Mouse (Mus musculus): ENCODE measurements around the gene Zfp790. TPM values are rescaled to one million over a fixed set of nuclear protein-coding genes. Genes with fewer than 3 reads are reported as not detected.
"Not testable (repeated sequence)": the region's sequence is repeated elsewhere in the genome, so short reads cannot be mapped to it uniquely, and the experiment has no call there.

Gene Zfp790
- polyA plus RNA-seq, 1 experiment from 2014 or later = 14.5 TPM

- ATAC-seq (ENCODE audit: low read depth) (peak; percentile 97), DNase-seq (ENCODE audit: low spot score) (peak; percentile 95)
- no peaks in the 10 kb centered on the region for H3K9me3 ChIP-seq (ENCODE audit: control insufficient read depth, low read length)
- 2% methylated on average over 21 of the region's 21 CpGs for WGBS
- no peaks in the 10 kb centered on the region for H3K27me3 ChIP-seq (replicated peaks; ENCODE audit: control insufficient read depth, insufficient read depth, low read length)
- peaks cover 24% of the 10 kb centered on the region for H3K36me3 ChIP-seq (ENCODE audit: control insufficient read depth, insufficient read depth, low read length)
- H3K27ac ChIP-seq (replicated peaks; ENCODE audit: low read depth, low read length) = no peak within 1 kb of the TSS
- H3K4me1 ChIP-seq (ENCODE audit: control insufficient read depth, insufficient read depth, low read length) = 0 out of 2 replicates have a peak, but pooled peaks cover 4% of the 10 kb centered on the region
- H3K4me2 ChIP-seq (ENCODE audit: low read depth, low read length) = peak within 1 kb of the TSS; percentile 55
- H3K4me3 ChIP-seq (ENCODE audit: low read depth, low read length) = peak within 1 kb of the TSS; percentile 49
- H3K9ac ChIP-seq (ENCODE audit: low read depth, low read length) = peak within 1 kb of the TSS; percentile 60
These were observed 37.4 kb downstream of the Zfp790 start, which contains the start of gene Zfp940 for GRCm38 (mm10) chr7:29853219-29853842. Zfp940 (minus strand) TSS chr7:29853669.

DNA sequence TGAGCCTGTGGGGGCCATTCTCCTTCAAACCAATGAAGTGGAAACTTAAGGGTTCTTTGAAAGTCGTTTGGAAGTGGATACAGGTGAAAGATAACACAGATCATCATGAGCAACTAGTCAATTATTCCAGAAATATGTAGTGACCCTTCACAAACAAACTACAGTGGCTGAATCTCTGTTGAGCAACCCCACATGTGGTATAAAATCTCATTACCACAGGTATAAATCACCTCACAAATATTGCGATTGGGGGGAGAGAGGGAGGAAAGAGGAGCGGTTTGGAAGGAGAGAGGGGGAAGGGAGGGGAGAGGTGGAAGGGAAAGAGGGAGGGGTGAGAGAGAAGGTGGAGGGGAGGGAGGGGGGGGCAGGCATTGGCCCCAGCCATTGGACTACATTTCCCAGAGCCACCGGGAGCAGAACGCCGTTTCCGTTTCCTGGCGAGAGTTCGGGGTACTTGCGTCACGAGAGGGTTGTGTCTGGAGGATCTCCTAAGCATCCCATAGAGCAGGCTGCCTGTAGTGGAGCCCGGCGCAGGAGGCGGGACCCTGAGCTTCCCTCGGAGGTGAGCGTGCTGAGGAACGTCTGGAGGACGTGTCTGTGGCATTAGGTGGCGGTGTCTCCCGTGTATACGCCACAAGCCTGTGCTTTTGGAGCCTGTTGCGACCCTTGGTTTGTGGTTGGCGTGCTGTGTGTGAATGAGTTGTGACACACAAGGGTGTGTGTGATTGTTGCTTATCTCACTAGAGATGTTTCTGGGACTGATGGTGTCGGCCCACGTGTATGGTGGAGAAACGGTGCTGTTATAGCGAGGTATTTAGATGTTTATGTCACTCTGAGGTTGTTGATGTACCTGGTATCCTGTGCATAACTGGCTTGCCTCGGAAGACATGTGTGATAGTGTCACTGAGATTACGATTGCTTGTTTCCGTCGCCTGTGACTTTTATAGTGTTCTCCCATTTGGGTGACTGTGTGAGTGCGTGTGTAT, 43.9 kb downstream of the Zfp790 start, which contains the start of gene Zfp420:
Zfp420 (plus strand) TSS at position 448 of the 986 bp plus-strand sequence.
- peak; percentile 99 for ATAC-seq (ENCODE audit: low read depth)
- H3K9ac ChIP-seq (ENCODE audit: low read depth, low read length) = peak within 1 kb of the TSS; percentile 73
- H3K36me3 ChIP-seq (ENCODE audit: control insufficient read depth, insufficient read depth, low read length) = peaks cover 5% of the 10 kb centered on the region
- DNase-seq (ENCODE audit: low spot score) = peak; percentile 97
- no peaks in the 10 kb centered on the region for H3K9me3 ChIP-seq (ENCODE audit: control insufficient read depth, low read length)
- 0 out of 2 replicates have a peak, but pooled peaks cover 5% of the 10 kb centered on the region for H3K4me1 ChIP-seq (ENCODE audit: control insufficient read depth, insufficient read depth, low read length)
- peak within 1 kb of the TSS; percentile 61 for H3K4me3 ChIP-seq (ENCODE audit: low read depth, low read length)
- no peaks in the 10 kb centered on the region for H3K27me3 ChIP-seq (replicated peaks; ENCODE audit: control insufficient read depth, insufficient read depth, low read length)
- peak within 1 kb of the TSS; percentile 40; the same call in 1 of the 2 replicates for H3K27ac ChIP-seq (replicated peaks; ENCODE audit: low read depth, low read length)
- 5% methylated on average over 32 of the region's 32 CpGs for WGBS
- H3K4me2 ChIP-seq (ENCODE audit: low read depth, low read length) = peak within 1 kb of the TSS; percentile 75

DNA sequence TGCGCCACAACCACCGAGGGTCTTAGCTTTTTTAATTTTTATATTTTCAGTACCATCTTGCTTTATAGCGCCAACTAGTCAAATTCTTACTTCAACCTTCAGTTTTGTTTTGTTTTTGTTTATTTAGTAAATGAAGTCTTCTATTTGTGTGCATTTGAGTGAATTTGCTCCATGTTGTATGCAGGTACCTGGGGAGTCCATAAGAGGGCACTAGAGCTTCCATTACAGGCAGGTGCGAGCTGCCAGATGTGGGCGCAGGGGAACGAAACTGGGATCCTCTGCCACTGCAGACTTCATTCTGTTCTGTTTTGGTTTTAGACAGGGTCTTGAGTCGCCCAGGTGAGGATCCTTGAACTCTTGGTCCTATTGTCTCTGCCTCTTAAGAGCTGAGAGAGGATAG, 45.7 kb downstream of the Zfp790 start:
- 0 out of 2 replicates have a peak, but pooled peaks cover 5% of the 10 kb centered on the region for H3K4me1 ChIP-seq (ENCODE audit: control insufficient read depth, insufficient read depth, low read length)
- no peak overlapping the region for H3K9ac ChIP-seq (ENCODE audit: low read depth, low read length)
- H3K4me3 ChIP-seq (ENCODE audit: low read depth, low read length) = no peak overlapping the region
- ATAC-seq (ENCODE audit: low read depth) (no peak), DNase-seq (ENCODE audit: low spot score) (no peak)
- no peaks in the 10 kb centered on the region for H3K9me3 ChIP-seq (ENCODE audit: control insufficient read depth, low read length)
- no peaks in the 10 kb centered on the region for H3K27me3 ChIP-seq (replicated peaks; ENCODE audit: control insufficient read depth, insufficient read depth, low read length)
- no peak overlapping the region for H3K4me2 ChIP-seq (ENCODE audit: low read depth, low read length)
- no peak overlapping the region for H3K27ac ChIP-seq (replicated peaks; ENCODE audit: low read depth, low read length)
- H3K36me3 ChIP-seq (ENCODE audit: control insufficient read depth, insufficient read depth, low read length) = peaks cover 5% of the 10 kb centered on the region
- WGBS = 88% methylated on average over 7 of the region's 7 CpGs

DNA sequence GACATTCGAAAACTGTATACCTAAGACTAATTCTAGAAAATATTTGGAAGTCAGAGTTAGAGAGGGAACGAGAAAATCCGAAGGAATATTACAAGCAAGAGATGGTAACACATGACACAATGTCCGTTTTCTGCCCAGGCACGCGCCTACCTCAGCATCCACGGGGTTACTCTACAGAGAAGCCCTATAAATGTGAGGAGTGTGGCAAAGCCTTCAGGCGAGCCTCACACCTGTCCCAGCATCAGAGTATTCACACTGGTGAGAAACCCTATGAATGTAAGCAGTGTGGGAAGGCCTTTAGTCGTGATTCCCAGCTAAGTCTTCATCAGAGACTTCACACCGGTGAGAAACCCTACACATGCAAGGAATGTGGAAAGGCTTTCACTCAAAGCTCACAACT, 58.3 kb downstream of the Zfp790 start:
- Histone ChIP-seq H3K4me3 (ENCODE audit: low read depth, low read length) (no peak overlapping the region), H3K9ac (ENCODE audit: low read depth, low read length) (no peak overlapping the region), H3K27ac (replicated peaks; ENCODE audit: low read depth, low read length) (no peak overlapping the region), H3K4me1 (ENCODE audit: control insufficient read depth, insufficient read depth, low read length) (no peaks in the 10 kb centered on the region), H3K4me2 (ENCODE audit: low read depth, low read length) (no peak overlapping the region), H3K36me3 (ENCODE audit: control insufficient read depth, insufficient read depth, low read length) (peaks cover 46% of the 10 kb centered on the region), H3K9me3 (ENCODE audit: control insufficient read depth, low read length) (peaks cover 49% of the 10 kb centered on the region), H3K27me3 (replicated peaks; ENCODE audit: control insufficient read depth, insufficient read depth, low read length) (no peaks in the 10 kb centered on the region)
- WGBS = 93% methylated on average over 10 of the region's 10 CpGs
- no peak for ATAC-seq (ENCODE audit: low read depth)
- DNase-seq (ENCODE audit: low spot score) = no peak

DNA sequence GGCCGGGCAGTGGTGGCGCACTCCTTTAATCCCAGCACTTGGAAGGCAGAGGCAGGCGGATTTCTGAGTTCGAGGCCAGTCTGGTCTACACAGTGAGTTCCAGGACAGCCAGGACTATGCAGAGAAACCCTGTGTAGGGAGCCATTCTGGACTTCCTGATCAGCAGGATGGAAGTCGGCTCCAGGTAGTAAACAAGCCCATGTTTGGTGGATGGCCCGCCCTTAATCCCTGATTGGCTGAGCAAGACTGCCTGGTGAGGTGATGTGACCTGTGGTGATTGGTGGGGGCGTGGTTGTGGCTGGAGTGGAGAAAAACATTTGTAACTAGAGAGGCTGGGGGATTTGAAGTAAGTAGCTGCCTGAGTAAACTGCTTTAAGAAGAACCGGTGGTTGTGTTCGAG, 61.6 kb downstream of the Zfp790 start:
- H3K27me3 ChIP-seq (replicated peaks; ENCODE audit: control insufficient read depth, insufficient read depth, low read length); H3K4me3 ChIP-seq (ENCODE audit: low read depth, low read length); DNase-seq (ENCODE audit: low spot score); H3K4me1 ChIP-seq (ENCODE audit: control insufficient read depth, insufficient read depth, low read length); H3K4me2 ChIP-seq (ENCODE audit: low read depth, low read length); H3K9ac ChIP-seq (ENCODE audit: low read depth, low read length); ATAC-seq (ENCODE audit: low read depth); H3K27ac ChIP-seq (replicated peaks; ENCODE audit: low read depth, low read length): not testable (repeated sequence)
- 91% methylated on average over 9 of the region's 9 CpGs for WGBS
- Histone ChIP-seq H3K36me3 (ENCODE audit: control insufficient read depth, insufficient read depth, low read length) (peaks cover 43% of the 10 kb centered on the region), H3K9me3 (ENCODE audit: control insufficient read depth, low read length) (peaks cover 44% of the 10 kb centered on the region)

DNA sequence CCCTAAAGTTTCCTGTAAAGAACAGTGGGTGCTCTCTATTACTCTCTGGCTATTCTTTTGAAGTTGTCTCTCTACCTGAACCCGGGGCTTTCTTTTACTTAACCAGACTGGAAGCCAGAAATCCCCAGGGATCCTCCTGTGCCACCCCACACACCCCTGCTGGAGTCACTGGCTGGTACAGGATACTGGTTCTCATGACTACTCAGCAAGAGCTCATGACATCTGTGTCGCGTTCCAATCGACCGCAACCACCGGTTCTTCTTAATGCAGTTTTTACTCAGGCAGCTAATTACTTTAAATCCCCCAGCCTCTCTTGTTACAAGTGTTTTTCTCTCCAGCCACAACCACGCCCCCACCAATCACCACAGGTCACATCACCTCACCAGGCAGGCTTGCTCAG, 64.1 kb downstream of the Zfp790 start:
- Histone ChIP-seq H3K27me3 (replicated peaks; ENCODE audit: control insufficient read depth, insufficient read depth, low read length) (no peaks in the 10 kb centered on the region), H3K36me3 (ENCODE audit: control insufficient read depth, insufficient read depth, low read length) (peaks cover 24% of the 10 kb centered on the region), H3K4me1 (ENCODE audit: control insufficient read depth, insufficient read depth, low read length) (no peaks in the 10 kb centered on the region), H3K4me3 (ENCODE audit: low read depth, low read length) (no peak overlapping the region), H3K9ac (ENCODE audit: low read depth, low read length) (no peak overlapping the region), H3K27ac (replicated peaks; ENCODE audit: low read depth, low read length) (no peak overlapping the region), H3K4me2 (ENCODE audit: low read depth, low read length) (no peak overlapping the region), H3K9me3 (ENCODE audit: control insufficient read depth, low read length) (peaks cover 37% of the 10 kb centered on the region)
- peak; percentile 88 for ATAC-seq (ENCODE audit: low read depth)
- 53% methylated on average over 7 of the region's 7 CpGs for WGBS
- peak; percentile 79 for DNase-seq (ENCODE audit: low spot score)

MicroRNAs within 50 kb of the gene (microRNA counts, 519-probe panel; counts per million panel counts)
- 2,318 counts per million, percentile 39 among the panel's probes with 10 or more counts for microRNA mmu-miR-1964

Small RNAs within 50 kb of the gene (microRNA-seq; reads per million reads assigned to microRNA genes)
- 1.8 reads per million, percentile 5 among the genes with 10 or more reads in this experiment for gene Mir1964 (ENCODE audit: borderline number of aligned reads)

Other genes with a start within 250 kb of the Zfp790 start
- gene Catsperg2, start 89.1 kb upstream of the Zfp790 start, polyA plus RNA-seq (2014; fragmentation: Nextera tagmentation; extraction: Ambion mirVana) = not detected in 2 replicates
- gene Zfp84, start 47.6 kb upstream of the Zfp790 start, polyA plus RNA-seq (2014; fragmentation: Nextera tagmentation; extraction: Ambion mirVana) = 15.7 and 17.0 TPM in 2 replicates
- 9.4 and 10.4 TPM in 2 replicates for gene Zfp30, start 32.1 kb upstream of the Zfp790 start, polyA plus RNA-seq (2014; fragmentation: Nextera tagmentation; extraction: Ambion mirVana)
- 3.6 and 4.4 TPM in 2 replicates for gene Zfp940, start 37.6 kb downstream of the Zfp790 start, polyA plus RNA-seq (2014; fragmentation: Nextera tagmentation; extraction: Ambion mirVana)
- 6.4 and 7.1 TPM in 2 replicates for gene Zfp420, start 43.9 kb downstream of the Zfp790 start, polyA plus RNA-seq (2014; fragmentation: Nextera tagmentation; extraction: Ambion mirVana)
- gene Zfp27, start 90.5 kb downstream of the Zfp790 start, polyA plus RNA-seq (2014; fragmentation: Nextera tagmentation; extraction: Ambion mirVana) = 12.0 and 13.7 TPM in 2 replicates
- gene Zfp383, start 92.1 kb downstream of the Zfp790 start, polyA plus RNA-seq (2014; fragmentation: Nextera tagmentation; extraction: Ambion mirVana) = 9.9 and 10.1 TPM in 2 replicates
- 8.9 and 10.3 TPM in 2 replicates for gene Zfp74, start 138.0 kb downstream of the Zfp790 start, polyA plus RNA-seq (2014; fragmentation: Nextera tagmentation; extraction: Ambion mirVana)
- 29.5 and 29.9 TPM in 2 replicates for gene Zfp568, start 167.8 kb downstream of the Zfp790 start, polyA plus RNA-seq (2014; fragmentation: Nextera tagmentation; extraction: Ambion mirVana)
- 4.4 and 6.4 TPM in 2 replicates for gene Zfp14, start 235.3 kb downstream of the Zfp790 start, polyA plus RNA-seq (2014; fragmentation: Nextera tagmentation; extraction: Ambion mirVana)

All from embryonic facial prominence, embryonic 14.5 days (tissue).